Mouse (Mus musculus) C2C12 (cell line): ENCODE results near the gene Tinf2.
A peak's percentile ranks its signal among the peaks of the same experiment; 100 is the strongest.

Experiments used
- CEBPB ChIP-seq: IDR thresholded peaks from one replicate; pipeline ENCODE4 v1.6.1; 2011; ENCODE audit warnings: low read depth, mild to moderate bottlenecking, control low read depth, moderate library complexity
- CTCF ChIP-seq: IDR thresholded peaks from one replicate; pipeline ENCODE4 v1.5.1; 2011; ENCODE audit not compliant: control insufficient read depth, insufficient read depth, insufficient read length
- MAX ChIP-seq: IDR thresholded peaks from one replicate; pipeline ENCODE4 v1.6.1; 2011; ENCODE audit warnings: mild to moderate bottlenecking, control low read depth
- USF1 ChIP-seq: IDR thresholded peaks from one replicate; pipeline ENCODE4 v1.6.1; 2011; ENCODE audit warnings: low read depth, mild to moderate bottlenecking, control low read depth, moderate library complexity

GRCm38 (mm10) chr14:55643060-55643907 lies 38.3 kb downstream of the Tinf2 start, which contains the start of gene Tm9sf1:
- no peak for TF ChIP-seq CTCF
- peak; percentile 96 for TF ChIP-seq MAX
- TF ChIP-seq USF1 = no peak
- TF ChIP-seq CEBPB = no peak
